Mouse (Mus musculus): Measurements from ENCODE around the gene Ptprd.
"Not testable (repeated sequence)": the region's sequence is repeated elsewhere in the genome, so short reads cannot be mapped to it uniquely, and the experiment has no call there.

Ptprd gene

DNA sequence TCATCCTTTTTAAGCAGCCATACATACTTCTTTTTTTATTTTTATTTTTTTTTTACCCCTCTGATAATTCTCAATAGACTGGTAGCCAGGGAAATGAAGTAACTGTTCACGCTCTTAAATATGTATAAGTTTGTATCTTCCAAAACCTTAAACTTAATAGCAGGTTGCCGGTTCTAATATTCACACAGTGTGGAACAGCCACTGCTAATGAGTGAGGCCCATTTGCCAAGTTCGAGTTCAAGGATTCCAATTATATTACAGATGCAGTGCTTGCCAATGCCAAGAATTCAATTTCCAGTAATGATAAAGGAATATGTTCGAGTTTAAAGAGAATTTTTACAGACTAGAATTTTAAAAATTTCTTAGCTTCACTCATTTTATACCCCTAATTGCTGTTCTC lies 322.3 kb downstream of the Ptprd start:
- DNase-seq (ENCODE audit: low spot score): no peak

- DNase-seq (ENCODE audit: low spot score): no peak
Observed at GRCm38 (mm10) chr4:77880213-77880612, 331.5 kb downstream of the Ptprd start.

- no peak for DNase-seq (ENCODE audit: low spot score)
Observed at GRCm38 (mm10) chr4:77861269-77861668, 350.5 kb downstream of the Ptprd start.

- DNase-seq (ENCODE audit: low spot score): not testable (repeated sequence)
Observed at GRCm38 (mm10) chr4:77797391-77797790, 414.4 kb downstream of the Ptprd start.

DNA sequence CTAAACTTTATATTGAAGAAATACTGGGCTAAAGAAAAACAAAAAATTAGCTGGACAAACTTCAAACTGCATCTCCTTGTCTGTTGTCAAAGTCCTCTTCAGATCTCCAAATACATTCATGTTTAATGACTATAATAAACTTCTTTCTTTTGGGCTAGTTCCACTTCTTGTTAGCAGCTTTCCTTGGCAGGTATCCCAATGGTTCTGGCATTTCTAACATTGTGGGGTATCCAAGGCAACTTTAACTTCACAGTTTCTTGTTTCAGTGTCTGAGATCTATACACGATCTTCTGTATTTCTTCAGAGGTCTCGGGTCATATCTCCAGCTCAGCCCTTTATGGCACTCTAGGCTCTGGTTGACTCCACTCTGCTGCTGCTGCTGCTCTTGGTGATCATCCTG lies 434.5 kb downstream of the Ptprd start:
- no peak for DNase-seq (ENCODE audit: low spot score)

GRCm38 (mm10) chr4:77763790-77764189 lies 448.0 kb downstream of the Ptprd start:
- no peak for DNase-seq (ENCODE audit: low spot score)

DNA sequence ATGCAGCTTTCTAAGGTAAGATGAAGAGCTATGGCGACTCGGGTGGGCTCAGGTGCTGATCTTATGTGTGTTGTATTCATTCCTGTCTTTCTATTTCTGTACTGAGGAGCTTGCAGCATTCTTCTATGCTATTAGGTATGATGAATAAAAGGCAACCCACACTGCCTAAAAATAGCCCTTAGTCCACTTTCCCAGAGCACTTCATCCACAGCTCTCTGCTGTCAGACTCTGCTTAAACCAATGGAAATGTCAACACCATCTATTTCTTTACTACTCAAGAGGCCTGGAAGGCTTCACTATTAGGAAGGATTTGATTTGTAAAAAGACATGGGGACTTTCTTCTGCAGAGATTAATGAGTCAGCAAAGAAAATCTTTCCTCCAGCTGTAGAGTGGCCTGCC lies 468.4 kb downstream of the Ptprd start:
- DNase-seq (ENCODE audit: low spot score): no peak

- DNase-seq (ENCODE audit: low spot score): no peak
Observed at GRCm38 (mm10) chr4:77721908-77722307, 489.9 kb downstream of the Ptprd start.

GRCm38 (mm10) chr4:77717792-77718191 lies 494.0 kb downstream of the Ptprd start:
- no peak for DNase-seq (ENCODE audit: low spot score)

DNA sequence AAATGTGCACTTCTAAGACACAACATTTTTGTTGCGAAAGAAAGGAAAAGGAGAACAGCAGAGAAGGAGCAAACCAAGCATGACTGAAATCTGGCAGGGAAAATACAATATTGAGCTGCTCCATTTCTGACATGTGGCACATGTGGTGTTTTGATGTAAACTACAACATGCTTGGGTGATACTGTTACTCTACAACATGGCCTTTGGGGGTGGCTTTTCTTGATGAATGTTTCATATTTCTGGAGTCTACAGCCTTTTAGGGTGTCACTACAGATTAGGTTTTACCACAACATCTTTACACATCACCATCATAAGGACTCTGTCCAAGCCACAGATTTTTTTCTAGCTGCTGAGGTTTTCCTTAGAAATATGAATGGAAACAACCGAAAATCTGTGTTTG lies 501.5 kb downstream of the Ptprd start:
- no peak for DNase-seq (ENCODE audit: low spot score)

GRCm38 (mm10) chr4:77698294-77698693 lies 513.5 kb downstream of the Ptprd start:
- no peak for DNase-seq (ENCODE audit: low spot score)

DNA sequence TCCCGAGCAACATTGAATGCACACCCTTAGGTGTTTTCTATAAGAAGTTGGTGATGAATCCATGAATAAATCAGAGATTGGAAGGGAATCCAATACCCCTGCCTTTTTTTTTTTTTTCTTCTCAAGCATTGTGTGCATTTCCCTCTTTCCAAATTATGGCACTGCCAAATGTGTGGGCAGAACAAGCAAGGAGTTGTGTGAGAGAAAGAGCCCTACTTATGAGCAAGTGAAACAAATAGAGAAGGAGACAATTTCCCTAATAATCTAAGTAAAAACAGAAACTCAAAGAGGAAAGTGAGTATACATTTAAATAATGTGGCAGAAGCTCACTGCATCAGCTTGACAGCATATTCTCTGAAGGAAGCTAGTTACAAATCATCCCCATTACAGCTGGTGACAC lies 536.0 kb downstream of the Ptprd start:
- no peak for DNase-seq (ENCODE audit: low spot score)

- no peak for DNase-seq (ENCODE audit: low spot score)
Observed at GRCm38 (mm10) chr4:77664761-77665160, 547.0 kb downstream of the Ptprd start.

DNA sequence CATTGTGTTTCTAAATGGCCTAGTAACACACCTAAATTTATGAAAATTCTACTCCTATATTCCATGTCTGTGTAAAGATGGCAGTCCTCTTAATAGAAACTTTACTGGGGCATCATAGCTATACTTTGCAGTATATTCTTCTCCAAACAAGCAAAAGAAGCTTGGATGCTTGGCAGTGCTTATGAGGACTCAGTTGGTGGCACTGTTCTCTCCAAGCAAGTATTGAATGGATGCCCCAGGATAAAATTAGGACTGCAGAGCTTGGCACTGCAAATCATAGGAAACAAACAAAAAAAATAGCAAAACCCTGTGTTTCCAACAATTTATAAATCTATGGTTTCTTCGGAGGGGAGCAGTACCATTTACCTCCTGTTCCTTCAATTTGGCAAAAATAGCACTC lies 549.5 kb downstream of the Ptprd start:
- DNase-seq (ENCODE audit: low spot score): no peak

GRCm38 (mm10) chr4:77655669-77656068 lies 556.1 kb downstream of the Ptprd start:
- no peak for DNase-seq (ENCODE audit: low spot score)

DNA sequence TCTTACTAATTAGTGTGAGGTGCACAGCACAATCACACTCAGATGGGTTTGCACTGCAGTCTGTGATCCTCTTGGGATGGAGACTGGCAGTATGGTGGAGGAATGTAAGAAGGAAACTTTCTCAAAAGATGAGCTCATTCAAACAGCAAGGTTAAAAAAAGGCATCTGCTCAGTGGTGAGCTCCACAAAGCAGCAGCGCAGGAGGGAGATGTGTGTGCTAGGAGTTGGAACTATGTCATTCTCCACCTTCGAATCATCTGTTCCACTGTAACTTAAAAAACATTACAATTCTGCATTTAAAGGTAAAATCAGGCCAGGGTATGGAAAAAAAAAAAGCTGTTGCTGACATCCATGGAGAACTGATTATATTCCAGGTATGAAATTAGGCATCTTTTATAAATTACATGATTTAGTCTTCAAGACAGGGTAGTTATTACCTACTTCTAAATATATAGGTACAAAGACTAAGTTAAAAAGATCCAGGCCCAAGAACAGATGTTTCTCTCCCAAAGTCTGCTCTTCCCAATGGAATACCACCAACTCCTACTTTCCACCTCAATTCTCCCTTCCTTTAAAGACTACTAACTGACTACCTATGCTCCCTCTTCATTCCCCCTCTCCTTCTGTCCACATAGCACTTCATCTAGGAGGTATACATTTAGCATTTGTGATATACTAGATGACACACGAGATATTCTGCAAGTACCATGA lies 562.0 kb downstream of the Ptprd start:
- no peak for DNase-seq (ENCODE audit: low spot score)

DNA sequence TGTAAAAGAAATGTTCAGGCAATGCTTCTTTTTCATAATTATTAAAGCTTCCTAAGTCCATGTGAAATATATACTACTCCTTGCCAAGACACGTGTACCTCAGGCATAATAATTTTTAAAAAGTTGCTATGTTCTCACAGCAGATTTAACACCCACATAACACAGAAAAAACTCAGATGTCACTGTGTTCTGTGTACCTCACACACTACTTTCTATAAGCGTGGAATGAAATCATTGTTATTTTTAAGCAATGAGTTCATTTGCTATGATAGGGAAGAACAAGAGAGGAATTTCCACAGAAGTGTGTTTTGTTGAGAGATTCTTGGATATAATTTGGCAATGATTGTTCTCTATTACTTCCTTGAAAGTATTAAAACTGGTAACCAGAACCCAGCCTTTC lies 562.9 kb downstream of the Ptprd start:
- no peak for DNase-seq (ENCODE audit: low spot score)

- no peak for DNase-seq (ENCODE audit: low spot score)
Observed at GRCm38 (mm10) chr4:77647451-77648137, 564.2 kb downstream of the Ptprd start.

- no peak for DNase-seq (ENCODE audit: low spot score)
Observed at GRCm38 (mm10) chr4:77644435-77644834, 567.3 kb downstream of the Ptprd start.

DNA sequence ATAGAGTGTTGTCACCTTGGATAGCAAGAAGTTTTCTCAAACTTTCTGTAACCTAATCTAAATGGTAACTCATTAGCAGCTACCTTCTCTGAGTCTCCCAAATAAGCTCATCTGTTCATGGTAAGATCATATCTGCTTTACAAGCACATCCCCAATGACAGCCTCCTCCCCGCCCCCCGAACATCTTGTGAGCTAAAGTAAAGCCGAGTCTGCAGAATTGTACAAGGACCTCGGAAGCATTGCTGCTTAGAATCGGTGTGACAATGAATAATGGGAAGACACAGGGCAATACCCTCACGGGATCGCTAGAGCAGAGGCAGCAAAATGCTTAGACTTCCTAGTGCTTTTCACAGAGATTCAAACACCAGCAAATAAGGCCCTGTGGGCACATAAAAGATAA lies 571.7 kb downstream of the Ptprd start:
- no peak for DNase-seq (ENCODE audit: low spot score)

DNA sequence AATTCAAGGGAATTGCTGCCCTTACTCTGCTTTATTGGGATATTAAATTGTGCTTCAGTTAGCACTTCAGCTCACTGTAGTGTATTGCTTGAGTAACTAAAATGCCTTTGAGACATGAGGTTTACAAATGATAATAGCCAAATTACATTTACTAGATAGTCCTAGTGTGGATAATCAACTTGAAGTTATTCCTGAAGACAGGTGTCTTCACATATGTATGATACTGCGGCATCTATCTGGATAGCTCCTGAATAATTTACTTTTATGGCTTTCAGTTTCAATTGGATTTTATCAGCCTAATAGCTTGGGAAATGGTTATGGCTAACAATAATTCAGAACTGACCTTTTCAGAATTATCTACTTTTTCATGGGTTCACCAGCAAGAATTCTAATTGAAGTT lies 598.6 kb downstream of the Ptprd start:
- peak; percentile 12 for DNase-seq (ENCODE audit: low spot score)

GRCm38 (mm10) chr4:77586624-77587023 lies 625.1 kb downstream of the Ptprd start:
- no peak for DNase-seq (ENCODE audit: low spot score)

DNA sequence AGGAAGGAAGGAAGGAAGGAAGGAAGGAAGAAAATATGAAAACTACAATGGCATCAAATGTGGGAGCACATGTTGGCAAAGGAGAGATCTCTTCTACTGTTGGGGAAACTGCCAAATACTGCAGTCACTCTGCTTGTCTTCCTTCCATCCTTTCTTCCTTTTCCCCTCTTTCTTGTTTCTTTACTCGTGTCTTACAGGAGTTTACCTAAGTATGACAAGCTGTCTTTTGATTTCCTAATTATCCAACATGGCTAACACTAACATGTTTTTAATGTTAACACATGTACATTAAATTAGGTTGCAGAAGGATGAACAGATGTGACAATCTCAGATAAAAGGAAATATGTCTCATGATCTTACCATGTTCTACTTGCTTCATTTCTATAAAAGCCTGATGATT lies 625.5 kb downstream of the Ptprd start:
- DNase-seq (ENCODE audit: low spot score): no peak
